Mouse (Mus musculus) testis, adult 10 weeks (tissue): ENCODE results near the gene Pogk. TPM values are rescaled to one million over a fixed set of nuclear protein-coding genes. Genes with fewer than 3 reads are reported as not detected.

Experiments
- polyA plus RNA-seq: library from polyadenylated mRNA; stranded (reverse); fragments of 350-450 nt; fragmentation: Illumina TruSeq; extraction: RNeasy Lipid Tissue Mini Kit (QIAGEN cat#74804); gene quantifications from one replicate; pipeline ENCODE4 v1.2.3, GENCODE M21; 2014; ENCODE audit warnings: low read depth, low replicate concordance

Pogk gene
- polyA plus RNA-seq, result 12.8 TPM

DNA sequence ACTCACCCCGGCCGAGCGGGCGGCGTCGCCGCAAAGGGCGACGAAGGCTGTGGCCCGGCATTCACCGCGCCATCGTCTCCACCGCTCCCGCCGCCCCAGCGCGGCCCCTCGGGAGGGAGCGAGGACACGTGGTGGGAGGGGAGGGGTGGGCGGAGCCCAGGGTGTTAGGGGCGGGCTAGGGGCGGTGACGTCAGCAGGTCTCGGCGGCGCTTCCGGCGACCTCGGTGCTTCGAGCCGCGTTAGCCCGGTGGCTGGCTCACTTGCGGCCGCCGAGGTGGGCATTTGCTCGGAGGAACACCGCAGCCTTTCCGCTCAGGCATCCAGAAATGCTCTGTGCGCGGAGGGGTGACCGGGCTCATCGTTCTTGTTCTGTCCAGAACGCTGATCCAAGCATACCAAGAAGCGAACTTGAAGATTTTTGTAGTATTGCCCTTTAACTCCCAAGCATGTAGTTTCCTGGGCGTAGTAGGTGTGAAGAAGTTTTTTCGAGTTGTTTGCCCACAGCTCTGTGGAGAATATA is at the start of gene Pogk:
Pogk (minus strand) TSS at position 163 of the 520 bp plus-strand sequence.

GRCm38 (mm10) chr1:166379013-166379629 is 30.5 kb downstream of the Pogk start, which contains the start of gene Tada1:
TSS of gene Tada1 (plus strand) at chr1:166379097.

Other genes with a start within 250 kb of the Pogk start
- 3,018 TPM for gene Mael, start 171.1 kb downstream of the Pogk start, polyA plus RNA-seq
- 0.67 TPM for gene Ildr2, start 155.7 kb downstream of the Pogk start, polyA plus RNA-seq
- 26.7 TPM for gene Tada1, start 30.8 kb downstream of the Pogk start, polyA plus RNA-seq
- 2.3 TPM for gene Gm4846, start 87.7 kb upstream of the Pogk start, polyA plus RNA-seq
- gene Gm4847, start 237.8 kb upstream of the Pogk start, polyA plus RNA-seq, result not detected